Mouse (Mus musculus) CH12.LX (cell line): ENCODE results near the gene Btbd19. TPM values are rescaled to one million over a fixed set of nuclear protein-coding genes. Genes with fewer than 3 reads are reported as not detected.

Source experiments
- DNase-seq: peaks from one replicate; pipeline ENCODE4 v3.0.0-alpha.2; 2013; ENCODE audit errors: extremely low read depth
- H3K27ac ChIP-seq: 2 replicates; pipeline ENCODE4 v1.5.1; 2012; ENCODE audit warnings: low read depth, mild to moderate bottlenecking, control low read depth, moderate library complexity; ENCODE audit not compliant: insufficient read depth
- H3K27me3 ChIP-seq: replicated peaks from 2 replicates; pipeline ENCODE3; 2012; ENCODE audit warnings: inconsistent platforms
- H3K36me3 ChIP-seq, 2 experiments: replicated peaks in 1 of 2; 2 replicates each; pipeline versions ENCODE3 to v1.6.1; 2012; ENCODE audit warnings: inconsistent platforms in 1 of 2, low read length in 1 of 2, mild to moderate bottlenecking in 1 of 2, mixed read lengths in 1 of 2, moderate library complexity in 1 of 2; ENCODE audit not compliant: control insufficient read depth in 1 of 2, insufficient read depth in 1 of 2
- H3K4me1 ChIP-seq, 2 experiments: 2 replicates each; pipeline ENCODE4 v1.6.1; 2012; ENCODE audit warnings: inconsistent platforms in 1 of 2, moderate library complexity in 1 of 2; ENCODE audit not compliant: insufficient read depth in 2 of 2, control insufficient read depth in 1 of 2
- H3K4me2 ChIP-seq: 2 replicates; pipeline ENCODE4 v1.6.1; 2012; ENCODE audit warnings: low read depth, mild to moderate bottlenecking, control low read depth; ENCODE audit not compliant: poor library complexity, insufficient read depth, severe bottlenecking
- H3K4me3 ChIP-seq, 3 experiments: fragments of 150-350 bp in 1 of 3; sonication (generic) in 1 of 3; replicated peaks in 1 of 3; 2 replicates each; pipeline versions ENCODE3 to v1.5.1; 2011 to 2012; ENCODE audit warnings: low read depth in 2 of 3, low read length in 2 of 3, mild to moderate bottlenecking in 2 of 3, moderate library complexity in 2 of 3, control low read depth in 1 of 3, improper control_type of control experiment in 1 of 3, inconsistent platforms in 1 of 3, mixed read lengths in 1 of 3; ENCODE audit not compliant: poor library complexity in 1 of 3
- H3K79me2 ChIP-seq: replicated peaks from 2 replicates; pipeline ENCODE4 v1.6.1; 2012; ENCODE audit warnings: mild to moderate bottlenecking, moderate library complexity; ENCODE audit not compliant: control insufficient read depth, poor library complexity, insufficient read depth, severe bottlenecking; ENCODE audit errors: extremely low read depth
- H3K9ac ChIP-seq: 2 replicates; pipeline ENCODE4 v1.6.1; 2012; ENCODE audit warnings: low read depth, mild to moderate bottlenecking, control low read depth, moderate library complexity; ENCODE audit not compliant: insufficient read depth
- H3K9me3 ChIP-seq: replicated peaks from 2 replicates; pipeline ENCODE3; 2012; ENCODE audit warnings: low read length, inconsistent platforms, mixed read lengths
- BHLHE40 ChIP-seq: IDR thresholded peaks from 2 replicates; pipeline ENCODE4 v1.6.1; 2011; ENCODE audit warnings: mild to moderate bottlenecking, low read depth, low read length, improper control_type of control experiment
- CTCF ChIP-seq, 2 experiments: IDR thresholded peaks in 1 of 2; conservative IDR thresholded peaks in 1 of 2; 2 replicates each; pipeline ENCODE4 v1.5.1; 2011 to 2012; ENCODE audit warnings: low read depth in 2 of 2, low read length in 2 of 2, improper control_type of control experiment in 1 of 2, inconsistent platforms in 1 of 2, mild to moderate bottlenecking in 1 of 2, moderate library complexity in 1 of 2
- ELF1 ChIP-seq: IDR thresholded peaks from 2 replicates; pipeline ENCODE4 v1.6.1; 2014; ENCODE audit warnings: low read depth, mild to moderate bottlenecking, inconsistent platforms, low read length, improper control_type of control experiment
- KAT2A ChIP-seq: IDR thresholded peaks from 2 replicates; pipeline ENCODE4 v1.6.1; 2012; ENCODE audit warnings: low read length, improper control_type of control experiment, inconsistent platforms; ENCODE audit not compliant: insufficient replicate concordance
- MAFK ChIP-seq: IDR thresholded peaks from 2 replicates; pipeline ENCODE4 v1.6.1; 2011; ENCODE audit warnings: low read length, improper control_type of control experiment; ENCODE audit not compliant: insufficient replicate concordance
- MXI1 ChIP-seq: IDR thresholded peaks from 2 replicates; pipeline ENCODE4 v1.6.1; 2011; ENCODE audit warnings: mild to moderate bottlenecking, low read depth, low read length, improper control_type of control experiment
- PAX5 ChIP-seq: IDR thresholded peaks from 2 replicates; pipeline ENCODE4 v1.6.1; 2012; ENCODE audit warnings: low read length, inconsistent platforms, mixed read lengths
- RAD21 ChIP-seq: IDR thresholded peaks from 2 replicates; pipeline ENCODE4 v1.6.1; 2011; ENCODE audit warnings: low read depth, mild to moderate bottlenecking, low read length, improper control_type of control experiment, moderate library complexity
- RCOR1 ChIP-seq: conservative IDR thresholded peaks from 2 replicates; pipeline ENCODE4 v1.6.1; 2012; ENCODE audit warnings: low read depth, mild to moderate bottlenecking, inconsistent platforms, low read length, improper control_type of control experiment
- TBP ChIP-seq: conservative IDR thresholded peaks from 2 replicates; pipeline ENCODE4 v1.6.1; 2011; ENCODE audit warnings: low read depth, low read length, improper control_type of control experiment
- USF1 ChIP-seq: IDR thresholded peaks from 2 replicates; pipeline ENCODE4 v1.6.1; 2014; ENCODE audit warnings: low read depth, mild to moderate bottlenecking, inconsistent platforms, low read length, improper control_type of control experiment
- ZMIZ1 ChIP-seq: IDR thresholded peaks from 2 replicates; pipeline ENCODE4 v1.6.1; 2012; ENCODE audit warnings: low read depth, mild to moderate bottlenecking, inconsistent platforms, low read length, improper control_type of control experiment
- dilution Hi-C: fragments of 300-500 bp; cut with MboI; formaldehyde crosslinking; loops from 2 replicates; pipeline ENCODE4 v1.14.3; 2020; ENCODE audit warnings: low sequenced_read_pairs; ENCODE audit not compliant: extremely low pct_unique_long_range_greater_than_20kb, extremely low pct_ligation_motif_present
- in situ Hi-C: fragments of 300-500 bp; cut with MboI; formaldehyde crosslinking; loops from 3 replicates; pipeline ENCODE4 v1.14.3; 2019; ENCODE audit warnings: low sequenced_read_pairs, low pct_ligation_motif_present, low pct_unique_long_range_greater_than_20kb, mixed read lengths
- polyA plus RNA-seq: library from polyadenylated mRNA; unstranded; fragments of >175 nt; gene quantifications from 2 replicates; pipeline ENCODE4 v1.2.1, GENCODE M21; 2012; ENCODE audit warnings: low read depth; ENCODE audit not compliant: insufficient read length
- total RNA-seq, 2 experiments: library from RNA; depleted of rRNA; stranded (reverse); fragments of 300-350 nt in 1 of 2; fragments of >200 nt in 1 of 2; gene quantifications; 2 replicates each; pipeline ENCODE4 v1.2.3; 2012 to 2014

Btbd19 gene
- total and polyA plus RNA-seq, 3 experiments = 31.5 to 51.1 (median 36.3) TPM

GRCm38 (mm10) chr4:117095551-117096452 is 29.7 kb downstream of the Btbd19 start, which contains the start of gene Ptch2:
Gene Ptch2, plus strand, starts transcription at chr4:117096075.
- Histone ChIP-seq H3K79me2 (no peaks in the 10 kb centered on the region), H3K4me3 (peak within 1 kb of the TSS in 1 of 3 experiments; percentile 32), H3K4me1 (no peaks in the 10 kb centered on the region), H3K27ac (no peak within 1 kb of the TSS), H3K4me2 (peak within 1 kb of the TSS; percentile 61; the same call in 1 of the 2 replicates), H3K9ac (no peak within 1 kb of the TSS), H3K36me3 (no peaks in the 10 kb centered on the region), H3K9me3 (no peaks in the 10 kb centered on the region), H3K27me3 (no peaks in the 10 kb centered on the region)
- dilution Hi-C loops = no loop called here
- no peak for DNase-seq
- TF ChIP-seq MAFK (no peak), CTCF (conservative IDR thresholded peaks at IDR 0.05 in 1 of 2, IDR thresholded peaks at IDR 0.05 in 1 of 2; ENCODE audit: low read depth in 2 of 2, low read length in 2 of 2) (peak in 1 of 2 experiments; percentile 27; a peak in 2 of 4 replicates)
- in situ Hi-C loops = no loop called here

GRCm38 (mm10) chr4:117094626-117095361 is 30.7 kb downstream of the Btbd19 start:
- H3K9me3 ChIP-seq = no peaks in the 10 kb centered on the region
- H3K4me3 ChIP-seq = no peak overlapping the region
- H3K4me1 ChIP-seq = no peaks in the 10 kb centered on the region
- TF ChIP-seq RAD21 (no peak), ZMIZ1 (no peak), BHLHE40 (no peak), MXI1 (no peak), KAT2A (no peak), USF1 (no peak)
- in situ Hi-C loops (no loop called here), dilution Hi-C loops (no loop called here)
- H3K9ac ChIP-seq = no peak overlapping the region
- H3K27ac ChIP-seq = no peak overlapping the region
- no peaks in the 10 kb centered on the region for H3K27me3 ChIP-seq
- no peaks in the 10 kb centered on the region for H3K36me3 ChIP-seq
- H3K4me2 ChIP-seq = no peak overlapping the region
- H3K79me2 ChIP-seq = no peaks in the 10 kb centered on the region
- no peak for DNase-seq

- Histone ChIP-seq H3K79me2 (no peaks in the 10 kb centered on the region), H3K9me3 (no peaks in the 10 kb centered on the region), H3K4me1 (no peaks in the 10 kb centered on the region), H3K27me3 (no peaks in the 10 kb centered on the region), H3K27ac (no peak overlapping the region), H3K4me2 (no peak overlapping the region), H3K36me3 (peaks cover 5 to 31% of the 10 kb centered on the region in 2 experiments), H3K4me3 (no peak overlapping the region), H3K9ac (no peak overlapping the region)
- dilution Hi-C loops (no loop called here), in situ Hi-C loops (no loop called here)
- DNase-seq = no peak
- TF ChIP-seq TBP (no peak), USF1 (no peak), CTCF (conservative IDR thresholded peaks at IDR 0.05 in 1 of 2, IDR thresholded peaks at IDR 0.05 in 1 of 2; ENCODE audit: low read depth in 2 of 2, low read length in 2 of 2) (no peak), PAX5 (no peak), ELF1 (no peak), RCOR1 (no peak), BHLHE40 (no peak)
These were observed 34.9 kb downstream of the Btbd19 start for GRCm38 (mm10) chr4:117090586-117090985.
